Mouse (Mus musculus): ENCODE measurements around the gene Mrnip.

The Mrnip gene

GRCm38 (mm10) chr11:50194793-50195192 is 20.5 kb downstream of the Mrnip start:
- in situ Hi-C loops (cut with MboI; ENCODE audit: low pct_unique_long_range_greater_than_20kb in 1 of 2, low sequenced_read_pairs in 2 of 2, unreplicated experiment in 1 of 2), result no loop called here

GRCm38 (mm10) chr11:50197500-50197899 is 23.3 kb downstream of the Mrnip start:
- in situ Hi-C loops (cut with MboI; ENCODE audit: low pct_unique_long_range_greater_than_20kb in 1 of 2, low sequenced_read_pairs in 2 of 2, unreplicated experiment in 1 of 2), result no loop called here

DNA sequence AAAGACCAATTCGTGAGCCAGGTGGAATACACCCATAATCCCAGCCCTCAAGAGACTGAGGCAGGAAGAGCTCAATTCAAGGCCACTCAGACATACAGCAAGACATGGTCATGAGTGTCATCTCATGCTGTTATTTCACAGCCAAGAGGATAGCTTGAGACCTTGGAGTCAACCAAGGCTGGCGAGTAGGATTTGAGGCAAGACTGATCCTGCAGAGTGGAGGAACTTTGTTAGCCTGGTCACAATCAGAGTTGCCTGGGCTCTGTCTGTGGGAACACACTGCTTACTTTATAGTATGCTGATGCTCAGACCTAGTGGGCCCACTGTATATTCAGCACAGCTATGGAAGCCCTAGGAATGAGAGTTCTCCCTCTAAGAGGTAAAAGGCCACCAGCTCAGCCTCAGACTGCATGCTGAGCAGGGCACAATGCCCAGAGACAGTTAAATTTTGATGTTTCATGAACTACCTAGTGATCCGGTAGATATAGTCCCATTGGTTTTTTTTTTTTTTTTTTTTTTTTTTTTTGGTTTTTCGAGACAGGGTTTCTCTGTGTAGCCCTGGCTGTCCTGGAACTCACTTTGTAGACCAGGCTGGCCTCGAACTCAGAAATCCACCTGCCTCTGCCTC is 24.1 kb downstream of the Mrnip start:
- in situ Hi-C loops (cut with MboI; ENCODE audit: low pct_unique_long_range_greater_than_20kb in 1 of 2, low sequenced_read_pairs in 2 of 2, unreplicated experiment in 1 of 2), result no loop called here

DNA sequence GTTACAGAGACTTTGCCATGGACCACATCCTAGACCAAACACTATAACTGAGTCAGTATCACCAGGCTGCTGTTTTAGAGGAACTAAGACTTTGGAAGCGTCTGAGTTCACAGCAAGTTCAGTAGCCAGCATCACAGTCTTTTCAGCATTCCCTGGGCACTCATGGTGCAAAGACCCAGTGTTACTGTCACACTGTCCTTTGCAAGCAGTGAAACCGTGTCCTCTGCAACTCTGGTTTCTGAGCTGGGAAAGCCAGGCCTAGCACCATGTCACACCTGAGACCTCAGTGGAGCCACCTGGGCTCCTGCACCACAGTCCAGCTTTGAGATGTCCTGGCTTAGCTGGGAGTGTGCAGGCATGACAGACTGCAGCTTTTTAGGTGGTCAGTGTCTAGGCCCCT is 24.7 kb downstream of the Mrnip start:
- in situ Hi-C loops (cut with MboI; ENCODE audit: low pct_unique_long_range_greater_than_20kb in 1 of 2, low sequenced_read_pairs in 2 of 2, unreplicated experiment in 1 of 2), result no loop called here

DNA sequence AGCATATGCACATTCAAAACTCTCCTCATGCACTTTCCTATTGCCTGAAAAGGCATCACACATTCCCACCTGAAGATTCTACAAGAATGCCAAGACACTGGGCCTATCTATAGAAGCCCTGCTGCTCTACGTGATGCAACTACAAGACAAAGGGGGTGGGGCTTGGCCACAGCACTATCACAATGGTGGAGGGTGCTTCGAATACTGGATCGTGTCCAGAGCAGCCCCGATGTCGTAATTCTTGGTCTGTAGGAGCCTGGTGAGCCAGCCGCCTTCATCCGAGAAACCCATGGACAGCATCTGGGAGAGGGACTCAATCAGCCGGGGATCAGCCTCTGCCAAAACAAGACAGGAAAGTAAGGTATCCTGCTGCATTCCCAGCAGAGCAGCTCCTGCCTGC is 26.4 kb downstream of the Mrnip start:
- in situ Hi-C loops (cut with MboI; ENCODE audit: low pct_unique_long_range_greater_than_20kb in 1 of 2, low sequenced_read_pairs in 2 of 2, unreplicated experiment in 1 of 2), result no loop called here

GRCm38 (mm10) chr11:50201590-50201989 is 27.3 kb downstream of the Mrnip start:
- in situ Hi-C loops (cut with MboI; ENCODE audit: low pct_unique_long_range_greater_than_20kb in 1 of 2, low sequenced_read_pairs in 2 of 2, unreplicated experiment in 1 of 2), result no loop called here

DNA sequence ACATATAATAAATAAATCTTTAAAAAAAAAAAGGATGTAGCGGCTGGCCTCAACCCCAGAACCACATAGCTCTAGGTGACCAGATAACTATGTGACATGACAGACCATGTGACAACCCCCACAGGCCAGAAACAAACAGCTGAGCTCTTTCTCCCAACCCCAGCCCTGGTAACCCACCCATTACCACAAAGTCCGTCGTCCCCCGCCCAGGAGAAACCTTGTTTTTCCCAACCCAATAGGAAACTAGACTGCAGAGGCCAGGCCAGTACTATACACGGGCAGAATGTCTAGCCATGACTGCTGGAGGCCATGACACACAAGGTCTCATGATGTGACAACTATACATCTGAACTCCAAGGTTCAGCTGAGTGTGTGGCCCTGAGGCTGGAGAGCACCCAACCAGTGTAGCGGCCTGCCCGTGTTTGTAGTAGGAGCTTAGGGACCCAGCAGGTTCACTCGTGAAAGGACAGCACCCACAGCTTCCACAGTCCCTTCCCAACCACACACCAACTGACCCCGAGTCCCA is 29.1 kb downstream of the Mrnip start:
- in situ Hi-C loops (cut with MboI; ENCODE audit: low pct_unique_long_range_greater_than_20kb in 1 of 2, low sequenced_read_pairs in 2 of 2, unreplicated experiment in 1 of 2), result no loop called here

GRCm38 (mm10) chr11:50205434-50205833 is 31.2 kb downstream of the Mrnip start:
- in situ Hi-C loops (cut with MboI; ENCODE audit: low pct_unique_long_range_greater_than_20kb in 1 of 2, low sequenced_read_pairs in 2 of 2, unreplicated experiment in 1 of 2), result no loop called here

- in situ Hi-C loops (cut with MboI; ENCODE audit: low pct_unique_long_range_greater_than_20kb in 1 of 2, low sequenced_read_pairs in 2 of 2, unreplicated experiment in 1 of 2), result no loop called here
These were observed 31.8 kb downstream of the Mrnip start for GRCm38 (mm10) chr11:50206037-50206436.

DNA sequence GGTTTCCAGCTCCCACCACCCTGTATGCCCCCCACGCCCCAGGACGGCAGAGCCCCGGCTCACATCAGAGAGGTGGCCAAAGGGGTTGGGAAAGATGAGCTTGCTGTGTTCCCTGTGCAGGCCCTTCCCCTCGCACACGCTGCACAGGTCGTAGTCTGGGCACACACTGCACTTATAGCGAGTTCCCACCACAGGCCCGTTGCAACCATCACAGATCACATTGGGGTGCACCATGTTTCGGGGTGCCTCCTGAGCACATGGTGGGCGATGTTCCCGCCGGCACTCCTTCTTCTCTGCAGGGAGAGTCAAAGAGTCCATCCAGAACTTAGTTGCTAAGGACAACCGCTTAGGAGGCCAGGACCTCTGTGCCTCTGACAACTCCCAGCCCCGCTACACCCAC is 33.1 kb downstream of the Mrnip start:
- in situ Hi-C loops (cut with MboI; ENCODE audit: low pct_unique_long_range_greater_than_20kb in 1 of 2, low sequenced_read_pairs in 2 of 2, unreplicated experiment in 1 of 2), result no loop called here

- in situ Hi-C loops (cut with MboI; ENCODE audit: low pct_unique_long_range_greater_than_20kb in 1 of 2, low sequenced_read_pairs in 2 of 2, unreplicated experiment in 1 of 2), result no loop called here
These were observed 33.8 kb downstream of the Mrnip start for GRCm38 (mm10) chr11:50208039-50208438.

DNA sequence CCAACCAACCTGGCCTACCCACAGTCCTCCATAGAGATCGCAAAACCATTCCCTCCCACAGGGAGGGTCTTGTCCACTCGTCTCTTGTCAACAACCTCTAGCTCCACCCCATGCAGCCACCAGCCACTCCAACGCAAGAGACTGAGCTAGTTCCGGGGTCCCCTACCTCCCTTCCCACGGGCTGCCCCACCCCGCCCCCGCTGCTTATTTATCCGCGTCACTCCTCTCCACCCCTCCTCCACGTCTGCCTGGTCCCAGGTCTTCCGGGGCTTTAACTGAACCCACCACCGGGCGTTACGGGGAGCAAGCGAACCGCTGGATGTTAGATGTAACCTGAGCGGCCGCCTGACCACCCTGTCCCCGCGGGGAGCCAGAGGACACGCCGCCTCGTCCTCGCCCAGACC is 35.9 kb downstream of the Mrnip start:
- in situ Hi-C loops (cut with MboI; ENCODE audit: low pct_unique_long_range_greater_than_20kb in 1 of 2, low sequenced_read_pairs in 2 of 2, unreplicated experiment in 1 of 2), result no loop called here

DNA sequence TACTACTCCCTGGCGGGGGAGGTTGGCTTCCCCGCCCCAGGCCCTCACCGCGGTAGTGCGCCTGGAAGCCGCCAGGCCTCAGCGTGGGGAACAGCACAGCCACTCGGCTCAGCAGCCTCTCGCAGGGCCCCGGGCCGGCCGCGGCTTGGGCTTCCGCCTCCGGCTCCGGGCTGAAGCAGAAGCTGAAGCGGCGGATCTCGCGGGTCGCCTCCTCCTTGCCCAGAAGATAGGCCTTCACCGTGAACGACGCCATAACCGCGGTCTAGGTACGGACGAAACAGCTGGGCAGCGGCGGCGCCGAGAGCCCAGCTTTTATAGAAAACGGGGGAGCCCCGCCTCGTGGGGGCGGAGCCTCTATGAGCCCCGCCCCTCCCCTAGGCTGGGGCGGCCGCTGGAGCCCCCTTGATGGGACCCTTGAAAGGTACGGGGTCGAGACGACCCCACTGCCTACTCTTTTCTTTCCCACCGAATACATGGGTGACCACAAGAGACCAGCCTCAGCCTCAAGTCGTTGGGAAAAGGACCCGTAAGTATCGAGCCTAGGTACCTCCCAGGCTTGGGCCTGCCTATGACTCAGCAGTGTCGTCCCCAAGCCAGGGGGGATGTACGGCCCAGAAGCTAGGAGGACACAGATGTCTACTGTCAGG is 36.4 kb downstream of the Mrnip start, which contains the start of the genes Sqstm1 and Mgat4b:
Gene Sqstm1, minus strand, starts transcription at position 323 of the 647 bp plus-strand sequence.
Gene Mgat4b, plus strand, starts transcription at position 386 of the 647 bp plus-strand sequence.
- in situ Hi-C loops (cut with MboI; ENCODE audit: low pct_unique_long_range_greater_than_20kb in 1 of 2, low sequenced_read_pairs in 2 of 2, unreplicated experiment in 1 of 2), result no loop called here

GRCm38 (mm10) chr11:50211322-50212059 is 37.2 kb downstream of the Mrnip start:
- in situ Hi-C loops (cut with MboI; ENCODE audit: low pct_unique_long_range_greater_than_20kb in 1 of 2, low sequenced_read_pairs in 2 of 2, unreplicated experiment in 1 of 2), result no loop called here

DNA sequence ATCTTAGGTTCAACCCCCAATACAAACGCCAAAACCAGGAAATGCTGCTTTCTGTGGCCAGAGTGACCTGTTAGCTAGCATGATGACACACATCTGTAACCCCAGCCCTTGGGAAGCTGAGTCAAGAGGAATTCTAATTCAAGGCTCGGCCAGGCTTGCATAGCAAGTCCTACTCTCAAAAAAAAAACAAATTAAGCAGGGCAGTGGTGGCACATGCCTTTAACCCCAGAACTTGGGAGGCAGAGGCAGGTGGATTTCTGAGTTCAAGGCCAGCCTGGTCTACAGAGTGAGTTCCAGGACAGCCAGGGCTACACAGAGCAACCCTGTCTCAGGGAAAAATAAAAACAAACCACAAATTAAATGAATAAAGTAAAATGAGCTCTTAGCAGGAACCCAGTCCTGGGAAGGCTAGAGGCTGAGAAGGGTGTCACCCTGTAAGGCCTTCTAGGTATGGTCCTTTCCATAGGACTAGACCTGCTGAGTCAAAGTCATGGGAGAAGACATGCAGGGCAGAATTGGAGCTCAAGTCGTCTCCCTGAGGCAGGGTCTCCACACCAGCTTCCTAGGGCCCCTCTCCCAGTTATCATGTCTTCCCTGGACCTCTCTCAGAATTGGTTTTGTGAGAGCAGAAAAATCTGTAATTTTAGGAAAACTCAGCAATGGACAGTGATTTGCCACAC is 38.0 kb downstream of the Mrnip start:
- in situ Hi-C loops (cut with MboI; ENCODE audit: low pct_unique_long_range_greater_than_20kb in 1 of 2, low sequenced_read_pairs in 2 of 2, unreplicated experiment in 1 of 2), result no loop called here

DNA sequence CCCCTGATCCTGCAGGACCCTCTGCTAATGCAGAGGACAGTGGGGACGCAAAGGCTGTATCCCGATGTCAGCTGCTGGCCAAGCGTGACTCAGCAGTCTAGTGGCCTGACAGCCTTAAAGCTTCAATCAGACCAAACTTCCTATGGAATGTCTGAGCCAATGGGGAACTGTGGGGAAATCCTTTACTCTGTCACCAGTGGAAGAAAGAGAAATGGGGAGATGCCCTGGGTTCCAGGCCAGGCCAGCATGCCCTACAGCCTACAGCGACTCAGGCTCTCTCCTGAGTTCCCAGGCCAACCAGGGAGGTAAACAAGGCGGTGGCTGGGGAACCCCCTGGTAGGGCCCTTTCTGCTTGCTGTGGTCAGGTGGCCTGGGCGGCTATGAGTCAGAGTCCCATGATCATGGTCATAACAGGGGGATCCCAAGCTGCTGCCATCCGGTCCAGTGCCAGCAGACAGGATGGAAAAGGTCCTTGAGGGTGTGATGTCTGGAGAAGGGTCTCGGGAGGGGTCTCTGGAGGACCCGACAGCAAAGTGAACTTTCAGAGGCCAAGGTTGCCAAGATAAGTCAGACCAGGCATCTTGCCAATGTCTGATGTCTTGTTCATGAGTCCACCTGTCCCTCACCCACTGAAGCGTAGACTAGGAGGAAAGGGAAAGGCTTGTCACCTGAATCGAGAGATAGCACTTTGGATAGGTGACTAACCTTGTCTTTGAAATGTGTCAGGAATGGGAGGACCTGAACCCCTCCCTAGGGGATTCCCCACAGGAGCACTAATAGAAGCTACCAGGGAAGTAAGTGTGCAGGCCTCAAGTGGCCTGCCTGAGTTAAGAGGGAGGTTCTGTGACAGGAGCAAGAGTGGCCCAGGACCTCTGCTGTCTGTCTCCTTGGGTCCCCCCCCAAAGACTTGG is 38.9 kb downstream of the Mrnip start:
- in situ Hi-C loops (cut with MboI; ENCODE audit: low pct_unique_long_range_greater_than_20kb in 1 of 2, low sequenced_read_pairs in 2 of 2, unreplicated experiment in 1 of 2), result no loop called here

DNA sequence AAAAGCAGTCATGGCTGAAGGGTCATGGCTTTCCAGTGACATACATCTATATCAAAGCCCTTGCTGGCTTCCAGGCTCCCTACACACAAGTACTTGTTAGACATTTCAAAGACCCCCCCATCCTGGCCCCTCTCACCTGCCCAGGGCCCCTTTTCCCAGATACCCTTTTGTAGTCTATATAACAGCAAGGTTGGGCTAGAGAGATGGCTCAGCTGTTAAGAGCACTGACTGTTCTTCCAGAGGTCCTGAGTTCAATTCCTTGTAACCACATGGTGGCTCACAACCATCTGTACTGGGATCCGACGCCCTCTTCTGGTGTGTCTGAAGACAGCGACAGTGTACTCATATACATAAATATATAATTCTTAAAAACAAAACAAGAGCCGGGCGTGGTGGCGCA is 40.4 kb downstream of the Mrnip start:
- in situ Hi-C loops (cut with MboI; ENCODE audit: low pct_unique_long_range_greater_than_20kb in 1 of 2, low sequenced_read_pairs in 2 of 2, unreplicated experiment in 1 of 2), result no loop called here

DNA sequence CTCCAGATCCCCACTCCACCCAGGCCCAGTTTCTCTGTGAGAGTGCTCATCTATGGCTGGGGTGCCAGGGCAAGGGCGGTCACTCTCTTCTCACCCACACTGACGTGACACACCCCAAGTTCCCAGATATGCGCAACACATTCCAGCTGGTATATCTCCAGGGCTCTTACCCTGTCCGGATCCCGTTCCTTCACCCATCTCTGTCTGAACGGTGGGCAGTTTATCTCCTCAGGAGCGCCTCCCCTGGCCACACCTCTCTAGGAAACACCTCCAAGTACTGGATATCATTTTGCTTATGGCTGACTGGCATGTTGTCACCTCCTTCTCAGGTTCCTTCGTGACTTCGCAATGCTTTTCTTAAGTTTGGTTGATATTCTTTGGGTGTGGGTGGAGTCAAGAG is 41.4 kb downstream of the Mrnip start:
- in situ Hi-C loops (cut with MboI; ENCODE audit: low pct_unique_long_range_greater_than_20kb in 1 of 2, low sequenced_read_pairs in 2 of 2, unreplicated experiment in 1 of 2), result no loop called here

All from mouse embryonic stem cell (cell line).